Mouse (Mus musculus) small intestine, adult 2 months (tissue): ENCODE measurements around the gene 1110051M20Rik. TPM values are rescaled to one million over a fixed set of nuclear protein-coding genes. Genes with fewer than 3 reads are reported as not detected.

Source experiments
- H3K27ac ChIP-seq: fragments of 200-500 bp; 2 replicates; pipeline ENCODE4 v1.5.1; 2012; ENCODE audit warnings: low read depth, low read length, control low read depth, inconsistent platforms; ENCODE audit not compliant: insufficient read depth
- H3K27me3 ChIP-seq: fragments of 200-500 bp; 2 replicates; pipeline ENCODE4 v1.6.1; 2012; ENCODE audit warnings: mild to moderate bottlenecking, moderate library complexity, low read length, inconsistent platforms; ENCODE audit not compliant: control insufficient read depth, insufficient read depth
- H3K36me3 ChIP-seq: fragments of 200-500 bp; 2 replicates; pipeline ENCODE4 v1.6.1; 2012; ENCODE audit warnings: mild to moderate bottlenecking, low read length, control low read depth, inconsistent platforms; ENCODE audit not compliant: control insufficient read depth, insufficient read depth
- H3K4me1 ChIP-seq: fragments of 200-500 bp; 2 replicates; pipeline ENCODE4 v1.6.1; 2012; ENCODE audit warnings: low read length, inconsistent platforms, mixed read lengths; ENCODE audit not compliant: control insufficient read depth, insufficient read depth, insufficient read length
- H3K4me3 ChIP-seq: fragments of 200-500 bp; 2 replicates; pipeline ENCODE4 v1.5.1; 2012; ENCODE audit warnings: low read depth, mild to moderate bottlenecking, control low read depth, inconsistent platforms, low read length, moderate library complexity
- CTCF ChIP-seq: fragments of 200-500 bp; IDR thresholded peaks from 2 replicates; pipeline ENCODE4 v1.5.1; 2012; ENCODE audit warnings: low read depth, mild to moderate bottlenecking, control low read depth, inconsistent platforms, low read length, moderate library complexity, mixed read lengths; ENCODE audit not compliant: insufficient replicate concordance, insufficient read length; ENCODE audit errors: extremely low read depth
- POLR2A ChIP-seq: fragments of 200-500 bp; IDR thresholded peaks from 2 replicates; pipeline ENCODE4 v1.6.1; 2012; ENCODE audit warnings: low read depth, mild to moderate bottlenecking, control low read depth, inconsistent platforms, low read length, moderate library complexity
- WGBS: fragments of 180-500 bp; shearing (Covaris S2); methylation state at CpG from one replicate; pipeline ENCODE4 v1.1.7; 2018; 5-methylcytosine and 5-hydroxymethylcytosine counted together
- polyA plus RNA-seq: library from polyadenylated mRNA; depleted of rRNA; stranded (reverse); fragments of >200 nt; gene quantifications from 2 replicates; pipeline ENCODE4 v1.2.3, GENCODE M21; 2012

1110051M20Rik gene
- polyA plus RNA-seq, 1 experiment, result 3.9 TPM

DNA sequence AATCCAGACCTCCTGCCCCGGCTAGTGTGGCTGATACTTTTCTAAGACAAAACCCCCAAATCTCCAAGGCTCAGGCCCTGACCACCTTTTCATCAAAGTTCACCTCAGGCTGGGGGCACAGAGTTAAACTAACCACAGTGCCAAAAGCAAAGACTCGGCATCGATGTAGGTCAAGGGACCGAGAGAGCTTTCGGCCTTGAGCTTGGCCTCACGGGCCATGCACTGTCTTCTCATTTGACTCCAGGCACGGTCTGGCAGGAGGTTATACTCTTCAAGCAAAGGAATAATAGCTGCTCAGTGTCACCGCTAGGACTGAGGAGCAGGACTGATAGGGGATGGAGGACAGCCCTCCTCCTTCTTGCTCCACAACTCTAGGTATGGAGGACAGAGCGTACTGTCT is 138.6 kb downstream of the 1110051M20Rik start:
- Histone ChIP-seq H3K4me1 (peaks cover 10% of the 10 kb centered on the region), H3K4me3 (no peak overlapping the region), H3K36me3 (no peaks in the 10 kb centered on the region), H3K27ac (no peak overlapping the region), H3K27me3 (no peaks in the 10 kb centered on the region)
- TF ChIP-seq CTCF (no peak), POLR2A (no peak)
- 96% methylated on average over 9 of the region's 9 CpGs for WGBS

DNA sequence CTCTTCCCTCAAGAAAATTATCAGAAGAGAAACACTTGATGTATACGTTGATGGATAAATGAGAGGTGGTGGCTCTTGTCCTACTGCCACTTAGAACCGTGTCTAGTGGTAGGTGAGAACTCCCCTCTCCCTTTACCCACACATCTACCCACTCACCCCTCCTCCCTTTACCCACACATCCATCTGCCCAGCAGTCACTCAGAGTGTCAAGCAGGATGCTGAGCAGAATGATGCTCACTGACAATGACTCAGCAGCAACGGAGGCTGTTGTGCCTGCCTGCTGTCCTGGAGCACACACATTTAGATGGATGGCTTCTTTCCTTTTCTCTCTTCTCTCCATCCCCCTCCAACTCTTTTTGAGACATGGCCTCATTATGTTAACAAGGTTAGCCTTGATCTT is 141.7 kb downstream of the 1110051M20Rik start:
- no peak for TF ChIP-seq POLR2A
- no peak for TF ChIP-seq CTCF
- H3K4me3 ChIP-seq, result no peak overlapping the region
- 86% methylated on average over 3 of the region's 3 CpGs for WGBS

DNA sequence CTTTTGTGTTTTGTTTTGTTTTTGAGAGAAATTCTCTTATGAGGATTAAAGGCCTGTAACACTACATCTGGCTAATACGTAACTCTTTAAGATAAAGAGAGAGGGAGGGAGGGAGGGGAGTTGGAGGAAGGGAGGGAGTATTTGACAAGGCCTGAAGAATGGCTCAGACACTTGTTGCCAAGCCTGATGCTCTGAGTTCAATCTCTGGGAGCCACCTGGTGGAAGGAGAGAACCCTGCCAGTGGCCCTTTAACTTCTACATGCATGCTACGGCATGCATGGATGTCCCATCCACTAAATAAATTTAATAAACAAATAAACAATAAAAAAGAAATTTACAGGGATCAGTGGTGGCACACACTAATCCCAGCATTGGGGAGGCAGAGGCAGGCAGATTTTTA is 142.7 kb downstream of the 1110051M20Rik start:
- 49% methylated on average over 2 of the region's 2 CpGs for WGBS
- TF ChIP-seq CTCF (peak; percentile 34; the same call in 1 of the 2 replicates), POLR2A (no peak)
- no peak overlapping the region for H3K4me3 ChIP-seq

More for the DNA sequence above, 141.7 kb downstream of the 1110051M20Rik start:
- H3K27me3 ChIP-seq, result no peaks in the 10 kb centered on the region
- no peaks in the 10 kb centered on the region for H3K36me3 ChIP-seq
- H3K4me1 ChIP-seq, result peaks cover 3% of the 10 kb centered on the region; the same call in 1 of the 2 replicates
- no peak overlapping the region for H3K27ac ChIP-seq

DNA sequence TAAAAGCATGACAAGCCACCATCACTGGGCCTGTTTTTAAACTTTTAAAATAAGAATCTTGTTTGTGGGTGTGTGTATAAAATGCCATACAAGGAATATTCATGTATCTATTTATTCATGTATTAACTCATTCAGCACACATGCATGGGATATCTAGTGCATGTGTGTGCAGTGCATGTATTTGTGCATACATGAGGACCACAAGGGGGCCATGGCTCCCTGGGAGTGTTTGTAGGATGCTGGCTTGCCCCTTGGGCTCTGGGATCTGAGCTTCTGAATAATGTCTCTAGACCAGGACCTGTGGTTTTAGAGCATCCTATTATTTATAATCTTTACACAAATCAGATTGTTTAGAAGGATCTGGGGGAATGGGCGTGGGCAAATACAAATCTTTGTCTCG is 143.7 kb downstream of the 1110051M20Rik start:
- H3K4me1 ChIP-seq, result no peaks in the 10 kb centered on the region
- 87% methylated on average over 2 of the region's 2 CpGs for WGBS

More for the DNA sequence above, 142.7 kb downstream of the 1110051M20Rik start:
- Histone ChIP-seq H3K27me3 (no peaks in the 10 kb centered on the region), H3K36me3 (no peaks in the 10 kb centered on the region), H3K27ac (no peak overlapping the region), H3K4me1 (no peaks in the 10 kb centered on the region)

DNA sequence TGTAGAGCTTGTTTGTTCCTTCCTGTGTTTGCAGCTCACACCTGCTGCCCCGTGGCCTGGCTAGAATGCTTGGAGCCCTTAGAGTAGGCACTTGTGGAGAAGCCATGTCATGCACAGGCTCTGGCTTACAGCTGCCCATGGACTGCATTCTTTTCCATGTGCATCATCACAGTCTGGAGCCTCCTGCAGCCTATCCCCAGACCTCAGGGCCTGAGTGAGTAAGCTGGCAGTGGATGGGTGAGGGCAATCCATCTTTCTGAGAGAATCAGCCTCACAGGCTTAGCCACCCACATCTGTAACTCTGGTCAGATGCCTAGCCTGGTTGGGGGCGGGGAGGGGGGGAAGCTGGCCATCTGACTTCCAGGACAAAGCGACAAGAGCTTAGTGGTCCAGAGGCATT is 145.3 kb downstream of the 1110051M20Rik start:
- H3K4me3 ChIP-seq, result no peak overlapping the region
- H3K4me1 ChIP-seq, result no peaks in the 10 kb centered on the region
- 91% methylated on average over 3 of the region's 3 CpGs for WGBS
- no peaks in the 10 kb centered on the region for H3K27me3 ChIP-seq
- no peak overlapping the region for H3K27ac ChIP-seq
- no peak for TF ChIP-seq POLR2A
- no peak for TF ChIP-seq CTCF
- no peaks in the 10 kb centered on the region for H3K36me3 ChIP-seq

More for the DNA sequence above, 143.7 kb downstream of the 1110051M20Rik start:
- no peak overlapping the region for H3K4me3 ChIP-seq
- H3K27ac ChIP-seq, result no peak overlapping the region
- H3K36me3 ChIP-seq, result no peaks in the 10 kb centered on the region
- no peak for TF ChIP-seq CTCF
- no peak for TF ChIP-seq POLR2A
- H3K27me3 ChIP-seq, result no peaks in the 10 kb centered on the region

DNA sequence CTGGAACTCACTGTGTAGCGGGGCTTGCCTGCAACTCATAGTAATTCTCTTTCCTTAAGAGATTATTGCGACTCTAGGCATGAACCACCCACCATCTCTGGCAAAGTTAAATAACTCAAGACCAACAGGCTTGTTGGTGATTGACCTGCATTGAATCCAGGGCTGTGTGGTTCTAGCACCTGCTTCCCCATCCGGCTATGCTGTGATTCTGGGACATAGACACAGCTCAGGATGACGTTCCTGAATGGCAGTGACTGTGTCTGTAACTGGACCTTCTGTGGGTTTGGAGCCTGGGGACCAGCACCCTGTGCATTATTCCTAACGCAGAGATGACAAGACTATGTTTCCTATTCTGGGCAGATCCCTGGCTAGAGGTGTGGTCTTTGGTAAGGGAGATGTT is 148.6 kb downstream of the 1110051M20Rik start:
- Histone ChIP-seq H3K4me1 (peaks cover 2% of the 10 kb centered on the region), H3K27ac (no peak overlapping the region), H3K36me3 (no peaks in the 10 kb centered on the region), H3K27me3 (no peaks in the 10 kb centered on the region), H3K4me3 (no peak overlapping the region)
- TF ChIP-seq CTCF, result no peak
- no peak for TF ChIP-seq POLR2A
- WGBS, result 97% methylated on average over 5 of the region's 5 CpGs

DNA sequence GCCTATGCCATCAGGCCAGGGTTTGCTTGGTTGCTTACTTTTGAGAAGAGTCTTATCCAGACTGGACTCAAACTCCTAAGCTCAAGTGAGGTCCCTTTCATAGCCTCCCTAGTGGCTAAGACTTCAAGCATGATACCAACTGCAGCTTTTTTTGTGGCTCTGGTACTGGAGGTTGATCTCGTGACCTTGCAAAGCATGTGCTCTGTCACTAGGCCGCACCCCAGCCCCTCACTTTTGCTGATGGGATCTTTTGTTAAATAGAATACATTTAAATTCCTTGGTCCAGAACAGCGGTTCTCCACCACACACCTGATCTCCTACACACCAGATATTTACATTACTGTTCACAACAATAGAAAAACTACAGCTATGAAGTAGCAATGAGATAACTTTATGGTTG is 150.3 kb downstream of the 1110051M20Rik start:
- Histone ChIP-seq H3K4me1 (peaks cover 2% of the 10 kb centered on the region), H3K36me3 (no peaks in the 10 kb centered on the region), H3K4me3 (no peak overlapping the region), H3K27me3 (no peaks in the 10 kb centered on the region), H3K27ac (no peak overlapping the region)
- no peak for TF ChIP-seq CTCF
- 92% methylated on average over 3 of the region's 3 CpGs for whole genome bisulfite sequencing
